Mouse (Mus musculus) kidney, adult 2 months (tissue): Measurements from ENCODE around the gene Olfr118. TPM values are rescaled to one million over a fixed set of nuclear protein-coding genes. Genes with fewer than 3 reads are reported as not detected.
"Not testable (repeated sequence)": the region's sequence is repeated elsewhere in the genome, so short reads cannot be mapped to it uniquely, and the experiment has no call there.

Source experiments
- DNase-seq: peaks from one replicate; pipeline ENCODE4 v3.0.0; 2021
- H3K27ac ChIP-seq: fragments of 200-500 bp; 2 replicates; pipeline ENCODE4 v1.5.1; 2012; ENCODE audit warnings: low read depth, low read length, control low read depth, inconsistent platforms; ENCODE audit not compliant: insufficient read depth
- H3K27me3 ChIP-seq: fragments of 200-500 bp; replicated peaks from 2 replicates; pipeline ENCODE4 v1.6.1; 2012; ENCODE audit warnings: mild to moderate bottlenecking, moderate library complexity, low read length, inconsistent platforms; ENCODE audit not compliant: control insufficient read depth, insufficient read depth
- H3K36me3 ChIP-seq: fragments of 200-500 bp; 2 replicates; pipeline ENCODE4 v1.6.1; 2012; ENCODE audit warnings: mild to moderate bottlenecking, moderate library complexity, low read length, inconsistent platforms; ENCODE audit not compliant: control insufficient read depth, insufficient read depth
- H3K4me1 ChIP-seq: fragments of 200-500 bp; 2 replicates; pipeline ENCODE4 v1.6.1; 2011; ENCODE audit warnings: low read length; ENCODE audit not compliant: control insufficient read depth, insufficient read depth
- H3K4me3 ChIP-seq: fragments of 200-500 bp; 2 replicates; pipeline ENCODE4 v1.5.1; 2011; ENCODE audit warnings: mild to moderate bottlenecking, low read depth, low read length, control low read depth; ENCODE audit not compliant: insufficient read depth
- CTCF ChIP-seq: fragments of 200-500 bp; conservative IDR thresholded peaks from 2 replicates; pipeline ENCODE4 v1.5.1; 2011; ENCODE audit warnings: low read depth, mild to moderate bottlenecking, control low read depth, low read length, moderate library complexity, mixed read lengths; ENCODE audit not compliant: insufficient read depth, insufficient read length
- POLR2A ChIP-seq: fragments of 200-500 bp; IDR thresholded peaks from one replicate; pipeline ENCODE4 v1.6.1; 2011; ENCODE audit warnings: low read depth, low read length, control low read depth
- WGBS: fragments of 180-500 bp; shearing (Covaris S2); methylation state at CpG from one replicate; pipeline ENCODE4 v1.1.7; 2018; 5-methylcytosine and 5-hydroxymethylcytosine counted together
- polyA plus RNA-seq: library from polyadenylated mRNA; depleted of rRNA; stranded (reverse); fragments of >200 nt; gene quantifications from 2 replicates; pipeline ENCODE4 v1.2.3, GENCODE M21; 2012; rRNA removed

The Olfr118 gene
- not detected in 2 replicates for polyA plus RNA-seq

DNA sequence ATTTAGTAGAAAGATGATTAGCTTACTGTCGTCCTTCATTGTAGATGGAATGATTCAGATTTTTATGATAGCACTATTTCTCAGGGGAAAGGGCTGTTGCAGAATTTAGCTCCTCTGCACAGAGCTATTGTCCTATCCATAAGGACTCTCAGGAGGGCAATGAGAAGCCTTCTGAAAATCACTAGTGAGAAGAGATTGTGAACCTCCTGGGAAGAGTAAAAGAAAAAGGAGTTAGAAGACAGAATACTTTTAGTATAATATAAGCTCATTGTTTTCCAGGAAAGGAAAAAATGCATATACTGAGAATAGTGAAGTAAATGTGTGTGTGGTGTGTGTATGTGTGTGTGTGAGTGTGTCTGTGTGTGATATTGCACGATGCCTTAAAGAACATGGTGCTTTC lies at the start of gene Olfr118:
Gene Olfr118, plus strand, starts transcription at position 301 of the 400 bp plus-strand sequence.
- H3K27ac ChIP-seq: no peak within 1 kb of the TSS
- no peaks in the 10 kb centered on the region for H3K27me3 ChIP-seq
- H3K4me3 ChIP-seq: no peak within 1 kb of the TSS
- no peaks in the 10 kb centered on the region for H3K4me1 ChIP-seq
- no peak for DNase-seq
- WGBS: 61% methylated on average over 2 of the region's 2 CpGs
- no peaks in the 10 kb centered on the region for H3K36me3 ChIP-seq
- TF ChIP-seq POLR2A: no peak
- TF ChIP-seq CTCF: no peak

DNA sequence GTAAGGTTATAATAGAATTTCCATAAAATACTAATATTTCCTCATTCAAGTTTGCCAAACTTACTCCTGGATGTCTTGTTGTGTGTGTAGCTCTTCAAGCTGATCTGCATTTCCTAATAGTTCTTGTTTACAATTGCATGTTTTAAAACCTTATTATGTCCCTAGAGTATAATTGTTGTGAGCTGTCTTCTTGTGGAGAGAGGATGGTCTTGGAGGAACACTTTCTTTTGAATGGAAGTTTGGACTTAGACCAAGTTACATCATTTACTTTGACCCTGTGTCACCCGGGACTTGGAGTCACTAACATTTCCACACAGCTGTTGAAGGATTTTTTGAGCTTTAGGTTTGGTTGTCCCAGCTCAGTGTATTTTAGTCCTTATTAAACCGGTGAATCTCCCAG lies 39.8 kb upstream of the Olfr118 start, which contains the start of the genes Olfr115 and Olfr116:
Gene Olfr115, minus strand, starts transcription at position 101 of the 400 bp plus-strand sequence.
Gene Olfr116, minus strand, starts transcription at position 191 of the 400 bp plus-strand sequence.
- no peak within 1 kb of the TSS for H3K4me3 ChIP-seq
- no peaks in the 10 kb centered on the region for H3K4me1 ChIP-seq
- TF ChIP-seq CTCF: no peak
- TF ChIP-seq POLR2A: no peak
- DNase-seq: no peak
- no peaks in the 10 kb centered on the region for H3K27me3 ChIP-seq
- no peak within 1 kb of the TSS for H3K27ac ChIP-seq
- 80% methylated on average over 2 of the region's 2 CpGs for WGBS
- H3K36me3 ChIP-seq: no peaks in the 10 kb centered on the region

- 56% methylated on average over 1 of the region's 1 CpGs for WGBS
- no peak for TF ChIP-seq POLR2A
- TF ChIP-seq CTCF: no peak
Observed at GRCm38 (mm10) chr17:37663682-37664081, 3.1 kb upstream of the Olfr118 start, which contains the start of gene Olfr117. Gene Olfr117, minus strand, starts transcription at chr17:37663782.

DNA sequence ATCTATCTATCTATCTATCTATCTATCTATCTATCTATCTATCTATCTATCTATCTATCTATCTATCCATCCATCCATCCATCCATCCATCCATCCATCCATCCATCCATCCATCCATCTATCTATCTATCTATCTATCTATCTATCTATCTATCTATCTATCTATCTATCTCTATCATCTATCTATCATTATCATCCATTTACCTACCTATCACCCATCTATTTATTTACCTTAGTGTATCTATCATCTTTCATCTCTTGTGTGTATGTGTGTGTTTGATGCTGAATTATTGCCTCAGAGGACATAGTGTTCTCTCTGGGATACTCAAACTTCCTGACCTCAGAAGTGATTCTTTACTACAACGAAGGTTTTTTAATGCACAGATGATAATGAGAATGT lies 29.5 kb downstream of the Olfr118 start, which contains the start of gene Olfr119:
Gene Olfr119, plus strand, starts transcription at position 301 of the 400 bp plus-strand sequence.
- not testable (repeated sequence) for H3K27me3 ChIP-seq, H3K36me3 ChIP-seq, DNase-seq, H3K27ac ChIP-seq, H3K4me3 ChIP-seq, H3K4me1 ChIP-seq
- WGBS: 62% methylated on average over 1 of the region's 1 CpGs

More at GRCm38 (mm10) chr17:37663682-37664081, 3.1 kb upstream of the Olfr118 start, which contains the start of gene Olfr117:
- Histone ChIP-seq H3K36me3 (no peaks in the 10 kb centered on the region), H3K27ac (no peak within 1 kb of the TSS), H3K4me3 (no peak within 1 kb of the TSS), H3K27me3 (no peaks in the 10 kb centered on the region), H3K4me1 (no peaks in the 10 kb centered on the region)
- DNase-seq: no peak

GRCm38 (mm10) chr17:37721508-37721907 lies 54.7 kb downstream of the Olfr118 start, which contains the start of gene Olfr120:
Gene Olfr120, plus strand, starts transcription at chr17:37721808.
- WGBS: 62% methylated on average over 1 of the region's 1 CpGs
- Histone ChIP-seq H3K4me3 (no peak within 1 kb of the TSS), H3K36me3 (no peaks in the 10 kb centered on the region), H3K27ac (no peak within 1 kb of the TSS), H3K4me1 (no peaks in the 10 kb centered on the region), H3K27me3 (no peaks in the 10 kb centered on the region)
- TF ChIP-seq CTCF: no peak
- no peak for TF ChIP-seq POLR2A
- DNase-seq: no peak

Other genes with a start within 250 kb of the Olfr118 start
- gene Olfr108, start 221.5 kb upstream of the Olfr118 start, polyA plus RNA-seq: not detected in 2 replicates
- not detected in 2 replicates for gene Olfr109, start 208.1 kb upstream of the Olfr118 start, polyA plus RNA-seq
- gene H2-M2, start 183.4 kb upstream of the Olfr118 start, polyA plus RNA-seq: 0.18 and 1.3 TPM in 2 replicates
- not detected in 2 replicates for gene Olfr110, start 174.5 kb upstream of the Olfr118 start, polyA plus RNA-seq
- 0.08 and 0.25 TPM in 2 replicates for gene Olfr111, start 159.0 kb upstream of the Olfr118 start, polyA plus RNA-seq
- gene Olfr112, start 97.5 kb upstream of the Olfr118 start, polyA plus RNA-seq: not detected in 2 replicates
- gene Olfr113, start 89.3 kb upstream of the Olfr118 start, polyA plus RNA-seq: not detected in 2 replicates
- gene Olfr114, start 74.2 kb upstream of the Olfr118 start, polyA plus RNA-seq: not detected in 2 replicates
- gene Olfr115, start 39.9 kb upstream of the Olfr118 start, polyA plus RNA-seq: not detected in 2 replicates
- not detected in 2 replicates for gene Olfr116, start 39.8 kb upstream of the Olfr118 start, polyA plus RNA-seq
- not detected in 2 replicates for gene Olfr117, start 3.2 kb upstream of the Olfr118 start, polyA plus RNA-seq
- gene Olfr119, start 29.6 kb downstream of the Olfr118 start, polyA plus RNA-seq: not detected in 2 replicates
- gene Olfr120, start 54.8 kb downstream of the Olfr118 start, polyA plus RNA-seq: not detected in 2 replicates
- not detected in 2 replicates for gene Olfr121, start 81.9 kb downstream of the Olfr118 start, polyA plus RNA-seq
- not detected in 2 replicates for gene Olfr122, start 101.6 kb downstream of the Olfr118 start, polyA plus RNA-seq
- gene Olfr123, start 126.5 kb downstream of the Olfr118 start, polyA plus RNA-seq: not detected in 2 replicates
- gene Olfr124, start 132.9 kb downstream of the Olfr118 start, polyA plus RNA-seq: not detected in 2 replicates
- not detected in 2 replicates for gene Olfr125, start 166.0 kb downstream of the Olfr118 start, polyA plus RNA-seq
- gene Olfr126, start 180.5 kb downstream of the Olfr118 start, polyA plus RNA-seq: not detected in 2 replicates
- gene Olfr127, start 233.4 kb downstream of the Olfr118 start, polyA plus RNA-seq: not detected in 2 replicates